Mouse (Mus musculus): ENCODE data around the gene Ucp3. TPM values are rescaled to one million over a fixed set of nuclear protein-coding genes. Genes with fewer than 3 reads are reported as not detected.

Gene Ucp3
- polyA plus RNA-seq, 1 experiment: not detected

GRCm38 (mm10) chr7:100506494-100506893, 33.7 kb downstream of the Ucp3 start:
- no peak for TF ChIP-seq CTCF (IDR thresholded peaks at IDR 0.05; ENCODE audit: borderline replicate concordance, insufficient read depth, low read length)
- TF ChIP-seq POLR2A (IDR thresholded peaks at IDR 0.05; ENCODE audit: low read depth, low read length): no peak
- no peaks in the 10 kb centered on the region for H3K4me1 ChIP-seq (ENCODE audit: control insufficient read depth, insufficient read depth, low read length)
- H3K27ac ChIP-seq (ENCODE audit: insufficient read depth, low read length): no peak overlapping the region
- H3K4me3 ChIP-seq (ENCODE audit: insufficient read depth, low read length): no peak overlapping the region

GRCm38 (mm10) chr7:100508670-100509069, 35.9 kb downstream of the Ucp3 start:
- Histone ChIP-seq H3K4me1 (ENCODE audit: control insufficient read depth, insufficient read depth, low read length) (no peaks in the 10 kb centered on the region), H3K27ac (ENCODE audit: insufficient read depth, low read length) (no peak overlapping the region), H3K4me3 (ENCODE audit: insufficient read depth, low read length) (no peak overlapping the region)
- no peak for TF ChIP-seq POLR2A (IDR thresholded peaks at IDR 0.05; ENCODE audit: low read depth, low read length)
- TF ChIP-seq CTCF (IDR thresholded peaks at IDR 0.05; ENCODE audit: borderline replicate concordance, insufficient read depth, low read length): no peak

GRCm38 (mm10) chr7:100511602-100512001, 38.8 kb downstream of the Ucp3 start:
- TF ChIP-seq POLR2A (IDR thresholded peaks at IDR 0.05; ENCODE audit: low read depth, low read length): no peak
- no peak for TF ChIP-seq CTCF (IDR thresholded peaks at IDR 0.05; ENCODE audit: borderline replicate concordance, insufficient read depth, low read length)
- H3K27ac ChIP-seq (ENCODE audit: insufficient read depth, low read length): no peak overlapping the region
- no peaks in the 10 kb centered on the region for H3K4me1 ChIP-seq (ENCODE audit: control insufficient read depth, insufficient read depth, low read length)
- H3K4me3 ChIP-seq (ENCODE audit: insufficient read depth, low read length): no peak overlapping the region

GRCm38 (mm10) chr7:100514573-100514972, 41.8 kb downstream of the Ucp3 start, which contains the start of gene Dnajb13:
Gene Dnajb13, minus strand, starts transcription at chr7:100514960.
- no peak for TF ChIP-seq CTCF (IDR thresholded peaks at IDR 0.05; ENCODE audit: borderline replicate concordance, insufficient read depth, low read length)
- TF ChIP-seq POLR2A (IDR thresholded peaks at IDR 0.05; ENCODE audit: low read depth, low read length): no peak
- no peak within 1 kb of the TSS for H3K4me3 ChIP-seq (ENCODE audit: insufficient read depth, low read length)
- no peaks in the 10 kb centered on the region for H3K4me1 ChIP-seq (ENCODE audit: control insufficient read depth, insufficient read depth, low read length)
- no peak within 1 kb of the TSS for H3K27ac ChIP-seq (ENCODE audit: insufficient read depth, low read length)

- Histone ChIP-seq H3K4me1 (ENCODE audit: control insufficient read depth, insufficient read depth, low read length) (no peaks in the 10 kb centered on the region), H3K4me3 (ENCODE audit: insufficient read depth, low read length) (no peak overlapping the region), H3K27ac (ENCODE audit: insufficient read depth, low read length) (no peak overlapping the region)
- no peak for TF ChIP-seq CTCF (IDR thresholded peaks at IDR 0.05; ENCODE audit: borderline replicate concordance, insufficient read depth, low read length)
- no peak for TF ChIP-seq POLR2A (IDR thresholded peaks at IDR 0.05; ENCODE audit: low read depth, low read length)
Observed at GRCm38 (mm10) chr7:100520204-100520603, 47.4 kb downstream of the Ucp3 start.

GRCm38 (mm10) chr7:100520663-100521285, 48.0 kb downstream of the Ucp3 start:
- H3K27ac ChIP-seq (ENCODE audit: insufficient read depth, low read length): no peak overlapping the region
- no peaks in the 10 kb centered on the region for H3K4me1 ChIP-seq (ENCODE audit: control insufficient read depth, insufficient read depth, low read length)
- TF ChIP-seq CTCF (IDR thresholded peaks at IDR 0.05; ENCODE audit: borderline replicate concordance, insufficient read depth, low read length) (peak; percentile 85), POLR2A (IDR thresholded peaks at IDR 0.05; ENCODE audit: low read depth, low read length) (no peak)
- H3K4me3 ChIP-seq (ENCODE audit: insufficient read depth, low read length): no peak overlapping the region

- Histone ChIP-seq H3K4me3 (ENCODE audit: insufficient read depth, low read length) (no peak overlapping the region), H3K27ac (ENCODE audit: insufficient read depth, low read length) (no peak overlapping the region), H3K4me1 (ENCODE audit: control insufficient read depth, insufficient read depth, low read length) (no peaks in the 10 kb centered on the region)
- TF ChIP-seq POLR2A (IDR thresholded peaks at IDR 0.05; ENCODE audit: low read depth, low read length) (no peak), CTCF (IDR thresholded peaks at IDR 0.05; ENCODE audit: borderline replicate concordance, insufficient read depth, low read length) (no peak)
Observed at GRCm38 (mm10) chr7:100522222-100522621, 49.4 kb downstream of the Ucp3 start.

- TF ChIP-seq POLR2A (IDR thresholded peaks at IDR 0.05; ENCODE audit: low read depth, low read length) (no peak), CTCF (IDR thresholded peaks at IDR 0.05; ENCODE audit: borderline replicate concordance, insufficient read depth, low read length) (no peak)
- H3K27ac ChIP-seq (ENCODE audit: insufficient read depth, low read length): no peak overlapping the region
- H3K4me3 ChIP-seq (ENCODE audit: insufficient read depth, low read length): no peak overlapping the region
- no peaks in the 10 kb centered on the region for H3K4me1 ChIP-seq (ENCODE audit: control insufficient read depth, insufficient read depth, low read length)
Observed at GRCm38 (mm10) chr7:100524669-100525068, 51.9 kb downstream of the Ucp3 start.

GRCm38 (mm10) chr7:100530766-100531165, 58.0 kb downstream of the Ucp3 start:
- no peaks in the 10 kb centered on the region for H3K4me1 ChIP-seq (ENCODE audit: control insufficient read depth, insufficient read depth, low read length)
- no peak overlapping the region for H3K4me3 ChIP-seq (ENCODE audit: insufficient read depth, low read length)
- TF ChIP-seq CTCF (IDR thresholded peaks at IDR 0.05; ENCODE audit: borderline replicate concordance, insufficient read depth, low read length): no peak
- TF ChIP-seq POLR2A (IDR thresholded peaks at IDR 0.05; ENCODE audit: low read depth, low read length): no peak
- no peak overlapping the region for H3K27ac ChIP-seq (ENCODE audit: insufficient read depth, low read length)

- Histone ChIP-seq H3K4me1 (ENCODE audit: control insufficient read depth, insufficient read depth, low read length) (peaks cover 2% of the 10 kb centered on the region; the same call in 1 of the 2 replicates), H3K27ac (ENCODE audit: insufficient read depth, low read length) (no peak overlapping the region), H3K4me3 (ENCODE audit: insufficient read depth, low read length) (no peak overlapping the region)
- TF ChIP-seq CTCF (IDR thresholded peaks at IDR 0.05; ENCODE audit: borderline replicate concordance, insufficient read depth, low read length): no peak
- TF ChIP-seq POLR2A (IDR thresholded peaks at IDR 0.05; ENCODE audit: low read depth, low read length): no peak
Observed at GRCm38 (mm10) chr7:100533503-100533902, 60.7 kb downstream of the Ucp3 start.
